Mouse (Mus musculus) limb, embryonic 12.5 days (tissue): ENCODE results near the gene Lrmda. TPM values are rescaled to one million over a fixed set of nuclear protein-coding genes. Genes with fewer than 3 reads are reported as not detected.
A peak's percentile ranks its signal among the peaks of the same experiment; 100 is the strongest.

ENCODE experiments used
- ATAC-seq: fragments of 200-750 bp; cut with Nextera tagmentation; 2 replicates; pipeline ENCODE4 v1.8.0; 2017; ENCODE audit warnings: low read depth, moderate TSS enrichment; ENCODE audit not compliant: insufficient number of reproducible peaks, insufficient read depth, low FRiP score, low TSS enrichment
- H3K27ac ChIP-seq: fragments of 300-500 bp; sonication (generic); 2 replicates; pipeline ENCODE4 v1.5.1; 2016; ENCODE audit warnings: mild to moderate bottlenecking, moderate library complexity
- H3K27me3 ChIP-seq: fragments of 300-500 bp; sonication (generic); 2 replicates; pipeline ENCODE4 v1.6.1; 2016; ENCODE audit warnings: mild to moderate bottlenecking, moderate library complexity
- H3K36me3 ChIP-seq: fragments of 300-500 bp; sonication (generic); 2 replicates; pipeline ENCODE4 v1.6.1; 2016; ENCODE audit warnings: mild to moderate bottlenecking, moderate library complexity
- H3K4me1 ChIP-seq: fragments of 300-500 bp; sonication (generic); replicated peaks from 2 replicates; pipeline ENCODE4 v1.6.1; 2016
- H3K4me2 ChIP-seq: fragments of 300-500 bp; sonication (generic); 2 replicates; pipeline ENCODE4 v1.6.1; 2016; ENCODE audit warnings: mild to moderate bottlenecking, moderate library complexity
- H3K4me3 ChIP-seq: fragments of 300-500 bp; sonication (generic); replicated peaks from 2 replicates; pipeline ENCODE4 v1.5.1; 2016; ENCODE audit warnings: mild to moderate bottlenecking
- H3K9ac ChIP-seq: fragments of 300-500 bp; sonication (generic); replicated peaks from 2 replicates; pipeline ENCODE4 v1.6.1; 2016; ENCODE audit warnings: mild to moderate bottlenecking, moderate library complexity
- H3K9me3 ChIP-seq: fragments of 300-500 bp; sonication (generic); 2 replicates; pipeline ENCODE4 v1.6.1; 2016; ENCODE audit warnings: mild to moderate bottlenecking, moderate library complexity
- WGBS: fragments of 180-500 bp; shearing (Covaris S2); methylation state at CpG from one replicate; pipeline ENCODE4 v1.1.7; 2016; 5-methylcytosine and 5-hydroxymethylcytosine counted together
- polyA plus RNA-seq: library from polyadenylated mRNA; unstranded; fragments of >200 nt; fragmentation: Nextera tagmentation; extraction: Ambion mirVana; gene quantifications from 2 replicates; pipeline ENCODE4 v1.2.1, GENCODE M21; 2016

Gene Lrmda
- polyA plus RNA-seq, 1 experiment from 2014 or later: 0.41 TPM

GRCm38 (mm10) chr14:22471041-22471440 lies 451.5 kb downstream of the Lrmda start:
- Histone ChIP-seq H3K4me3 (no peak overlapping the region), H3K9me3 (no peaks in the 10 kb centered on the region), H3K27ac (no peak overlapping the region), H3K4me2 (no peak overlapping the region), H3K27me3 (peaks cover 19% of the 10 kb centered on the region), H3K4me1 (peaks cover 15% of the 10 kb centered on the region), H3K36me3 (no peaks in the 10 kb centered on the region), H3K9ac (no peak overlapping the region)
- 87% methylated on average over 4 of the region's 4 CpGs for WGBS
- ATAC-seq: no peak

- no peak overlapping the region for H3K9ac ChIP-seq
- H3K27ac ChIP-seq: no peak overlapping the region
- no peak overlapping the region for H3K4me3 ChIP-seq
- no peak overlapping the region for H3K4me2 ChIP-seq
- no peak for ATAC-seq
- H3K27me3 ChIP-seq: peaks cover 25% of the 10 kb centered on the region
- H3K9me3 ChIP-seq: no peaks in the 10 kb centered on the region; the same call in 1 of the 2 replicates
- no peaks in the 10 kb centered on the region for H3K36me3 ChIP-seq
- 37% methylated on average over 7 of the region's 7 CpGs for WGBS
- peaks cover 27% of the 10 kb centered on the region for H3K4me1 ChIP-seq
Observed at GRCm38 (mm10) chr14:22473451-22473850, 453.9 kb downstream of the Lrmda start.

GRCm38 (mm10) chr14:22473991-22474390 lies 454.5 kb downstream of the Lrmda start:
- no peak for ATAC-seq
- no peaks in the 10 kb centered on the region for H3K36me3 ChIP-seq
- H3K9ac ChIP-seq: no peak overlapping the region
- 45% methylated on average over 6 of the region's 6 CpGs for WGBS
- no peak overlapping the region for H3K4me3 ChIP-seq
- no peaks in the 10 kb centered on the region; the same call in 1 of the 2 replicates for H3K9me3 ChIP-seq
- peaks cover 27% of the 10 kb centered on the region for H3K4me1 ChIP-seq
- peaks cover 25% of the 10 kb centered on the region for H3K27me3 ChIP-seq
- H3K27ac ChIP-seq: no peak overlapping the region
- H3K4me2 ChIP-seq: no peak overlapping the region

- no peak overlapping the region for H3K4me2 ChIP-seq
- 0 out of 2 replicates have a peak, but pooled peaks cover 11% of the 10 kb centered on the region for H3K27me3 ChIP-seq
- H3K36me3 ChIP-seq: no peaks in the 10 kb centered on the region
- WGBS: 97% methylated on average over 2 of the region's 2 CpGs
- H3K4me1 ChIP-seq: peaks cover 4% of the 10 kb centered on the region; the same call in 1 of the 2 replicates
- no peaks in the 10 kb centered on the region for H3K9me3 ChIP-seq
- H3K9ac ChIP-seq: no peak overlapping the region
- H3K27ac ChIP-seq: no peak overlapping the region
- H3K4me3 ChIP-seq: no peak overlapping the region
- no peak for ATAC-seq
Observed at GRCm38 (mm10) chr14:22493326-22493725, 473.8 kb downstream of the Lrmda start.

GRCm38 (mm10) chr14:22494290-22494689 lies 474.8 kb downstream of the Lrmda start:
- Histone ChIP-seq H3K4me1 (peaks cover 4% of the 10 kb centered on the region; the same call in 1 of the 2 replicates), H3K27me3 (0 out of 2 replicates have a peak, but pooled peaks cover 11% of the 10 kb centered on the region), H3K4me3 (no peak overlapping the region), H3K9ac (no peak overlapping the region), H3K27ac (no peak overlapping the region), H3K4me2 (no peak overlapping the region), H3K9me3 (no peaks in the 10 kb centered on the region), H3K36me3 (no peaks in the 10 kb centered on the region)
- ATAC-seq: no peak

GRCm38 (mm10) chr14:22494866-22495265 lies 475.4 kb downstream of the Lrmda start:
- H3K27ac ChIP-seq: no peak overlapping the region
- WGBS: 62% methylated on average over 10 of the region's 10 CpGs

GRCm38 (mm10) chr14:22495286-22495685 lies 475.8 kb downstream of the Lrmda start:
- H3K4me2 ChIP-seq: no peak overlapping the region
- no peak overlapping the region for H3K4me3 ChIP-seq
- ATAC-seq: no peak
- no peaks in the 10 kb centered on the region for H3K36me3 ChIP-seq
- 0 out of 2 replicates have a peak, but pooled peaks cover 11% of the 10 kb centered on the region for H3K27me3 ChIP-seq
- H3K27ac ChIP-seq: no peak overlapping the region
- H3K9ac ChIP-seq: no peak overlapping the region
- no peaks in the 10 kb centered on the region for H3K9me3 ChIP-seq
- WGBS: 49% methylated on average over 8 of the region's 8 CpGs
- peaks cover 4% of the 10 kb centered on the region; the same call in 1 of the 2 replicates for H3K4me1 ChIP-seq

More at GRCm38 (mm10) chr14:22494866-22495265, 475.4 kb downstream of the Lrmda start:
- H3K9ac ChIP-seq: no peak overlapping the region
- ATAC-seq: no peak
- H3K36me3 ChIP-seq: no peaks in the 10 kb centered on the region
- no peak overlapping the region for H3K4me2 ChIP-seq
- no peak overlapping the region for H3K4me3 ChIP-seq
- H3K9me3 ChIP-seq: no peaks in the 10 kb centered on the region
- H3K4me1 ChIP-seq: peaks cover 4% of the 10 kb centered on the region; the same call in 1 of the 2 replicates
- 0 out of 2 replicates have a peak, but pooled peaks cover 11% of the 10 kb centered on the region for H3K27me3 ChIP-seq

GRCm38 (mm10) chr14:22497636-22498131 lies 478.2 kb downstream of the Lrmda start:
- ATAC-seq: no peak
- peaks cover 4% of the 10 kb centered on the region; the same call in 1 of the 2 replicates for H3K4me1 ChIP-seq

GRCm38 (mm10) chr14:22509747-22510530 lies 490.4 kb downstream of the Lrmda start:
- peak; percentile 71 for ATAC-seq

More at GRCm38 (mm10) chr14:22497636-22498131, 478.2 kb downstream of the Lrmda start:
- Histone ChIP-seq H3K9me3 (no peaks in the 10 kb centered on the region), H3K36me3 (no peaks in the 10 kb centered on the region), H3K27me3 (0 out of 2 replicates have a peak, but pooled peaks cover 11% of the 10 kb centered on the region), H3K9ac (no peak overlapping the region), H3K27ac (no peak overlapping the region), H3K4me2 (no peak overlapping the region), H3K4me3 (no peak overlapping the region)
- 77% methylated on average over 4 of the region's 4 CpGs for WGBS

GRCm38 (mm10) chr14:22510531-22510785 lies 490.9 kb downstream of the Lrmda start:
- H3K27me3 ChIP-seq: no peaks in the 10 kb centered on the region; the same call in 1 of the 2 replicates
- H3K4me1 ChIP-seq: peaks cover 14% of the 10 kb centered on the region
- no peaks in the 10 kb centered on the region for H3K9me3 ChIP-seq
- H3K36me3 ChIP-seq: no peaks in the 10 kb centered on the region
- H3K4me3 ChIP-seq: no peak overlapping the region
- no peak for ATAC-seq
- no peak overlapping the region for H3K4me2 ChIP-seq
- no peak overlapping the region for H3K9ac ChIP-seq
- H3K27ac ChIP-seq: no peak overlapping the region

More at GRCm38 (mm10) chr14:22509747-22510530, 490.4 kb downstream of the Lrmda start:
- Histone ChIP-seq H3K27ac (peak overlapping the region; percentile 62), H3K36me3 (no peaks in the 10 kb centered on the region), H3K4me3 (no peak overlapping the region), H3K4me2 (no peak overlapping the region), H3K9me3 (no peaks in the 10 kb centered on the region), H3K4me1 (peaks cover 14% of the 10 kb centered on the region), H3K9ac (no peak overlapping the region), H3K27me3 (no peaks in the 10 kb centered on the region; the same call in 1 of the 2 replicates)
- WGBS: 17% methylated on average over 6 of the region's 6 CpGs

GRCm38 (mm10) chr14:22514362-22515084 lies 495.0 kb downstream of the Lrmda start:
- peaks cover 10% of the 10 kb centered on the region for H3K4me1 ChIP-seq
- peaks cover 10% of the 10 kb centered on the region; the same call in 1 of the 2 replicates for H3K9me3 ChIP-seq
- H3K27me3 ChIP-seq: no peaks in the 10 kb centered on the region
- H3K36me3 ChIP-seq: no peaks in the 10 kb centered on the region
- no peak overlapping the region for H3K27ac ChIP-seq
- no peak overlapping the region for H3K4me2 ChIP-seq
- ATAC-seq: no peak
- no peak overlapping the region for H3K9ac ChIP-seq
- 74% methylated on average over 5 of the region's 5 CpGs for WGBS
- no peak overlapping the region for H3K4me3 ChIP-seq
